Mouse (Mus musculus) CD4-positive, CD25-positive, alpha-beta regulatory T cell (primary cell): ENCODE measurements around the gene Gm3264. TPM values are rescaled to one million over a fixed set of nuclear protein-coding genes. Genes with fewer than 3 reads are reported as not detected.

Experiments
- polyA plus RNA-seq: library from polyadenylated mRNA; unstranded; fragments of 100-300 nt; shearing (Covaris generic); gene quantifications from one replicate; pipeline ENCODE4 v1.2.1, GENCODE M21; 2017

The Gm3264 gene
- not detected for polyA plus RNA-seq

GRCm38 (mm10) chr14:4855299-4855980 lies at the start of gene Gm3264:
Gene Gm3264, plus strand, starts transcription at chr14:4855576.

GRCm38 (mm10) chr14:4837806-4838205 lies 17.6 kb upstream of the Gm3264 start, which contains the start of gene Gm3269:
Gene Gm3269, plus strand, starts transcription at chr14:4838106.

GRCm38 (mm10) chr14:4892116-4892515 lies 36.7 kb downstream of the Gm3264 start, which contains the start of gene Gm3278:
Gene Gm3278, plus strand, starts transcription at chr14:4892416.

Other genes with a start within 250 kb of the Gm3264 start
- not detected for gene Gm8159, start 223.2 kb upstream of the Gm3264 start, polyA plus RNA-seq
- not detected for gene Gm3239, start 191.4 kb upstream of the Gm3264 start, polyA plus RNA-seq
- gene Gm7876, start 146.3 kb upstream of the Gm3264 start, polyA plus RNA-seq: not detected
- gene Gm3252, start 128.8 kb upstream of the Gm3264 start, polyA plus RNA-seq: 0.96 TPM
- gene Gm9602, start 79.2 kb upstream of the Gm3264 start, polyA plus RNA-seq: not detected
- gene Gm3269, start 17.5 kb upstream of the Gm3264 start, polyA plus RNA-seq: not detected
- gene Gm3278, start 36.8 kb downstream of the Gm3264 start, polyA plus RNA-seq: not detected
- gene Gm8297, start 128.4 kb downstream of the Gm3264 start, polyA plus RNA-seq: not detected
- not detected for gene Gm3298, start 160.3 kb downstream of the Gm3264 start, polyA plus RNA-seq
- 0.16 TPM for gene 4930555G01Rik, start 195.1 kb downstream of the Gm3264 start, polyA plus RNA-seq
- 1.4 TPM for gene Gm8281, start 215.5 kb downstream of the Gm3264 start, polyA plus RNA-seq